Mouse (Mus musculus) right cerebral cortex, postnatal 36 days (tissue): ENCODE data around the gene Nxph4.

Experiments
- DNase-seq, 2 experiments: peaks; one replicate each; pipeline ENCODE4 v3.0.0; 2022; ENCODE audit warnings: low spot score in 2 of 2, mixed read lengths in 1 of 2

The Nxph4 gene

DNA sequence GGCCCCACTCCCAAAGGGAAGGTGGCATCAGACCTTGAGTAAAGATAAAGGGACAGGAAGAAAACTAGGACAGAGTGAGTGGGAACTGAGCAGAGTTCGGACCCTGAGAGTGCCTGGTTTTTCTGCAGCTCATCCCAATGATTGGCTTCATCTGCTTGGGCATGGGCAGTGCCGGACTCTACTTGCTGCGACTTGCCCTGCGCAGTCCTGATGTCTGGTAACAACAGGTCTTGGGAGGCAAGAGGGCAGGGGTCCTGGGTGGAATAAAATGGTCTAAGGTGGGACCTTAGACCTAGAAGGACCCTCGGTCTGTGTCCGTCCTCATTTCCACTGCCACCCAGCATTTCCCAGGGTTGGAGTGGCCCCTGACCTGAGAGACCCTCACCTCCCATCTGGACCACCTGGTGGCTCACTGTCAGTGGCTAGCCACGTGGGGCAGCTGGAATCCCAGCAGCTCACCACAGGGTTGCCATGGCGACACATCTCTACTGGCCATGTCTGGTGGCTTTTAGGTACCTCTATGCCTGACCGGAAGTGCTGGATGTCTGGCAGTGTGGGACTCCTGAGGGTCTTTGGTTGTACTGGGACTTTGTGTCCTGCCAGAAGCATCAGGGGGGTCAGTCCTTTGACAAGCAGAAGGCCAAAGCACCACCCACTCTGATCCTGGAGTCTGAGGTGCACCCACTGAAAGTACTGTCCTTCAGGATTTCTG, 18.9 kb downstream of the Nxph4 start:
- no peak for DNase-seq

- DNase-seq, result no peak
Observed at GRCm38 (mm10) chr10:127514764-127515163, 19.6 kb downstream of the Nxph4 start, which contains the start of gene Ndufa4l2. Ndufa4l2 (plus strand) TSS chr10:127514967.

DNA sequence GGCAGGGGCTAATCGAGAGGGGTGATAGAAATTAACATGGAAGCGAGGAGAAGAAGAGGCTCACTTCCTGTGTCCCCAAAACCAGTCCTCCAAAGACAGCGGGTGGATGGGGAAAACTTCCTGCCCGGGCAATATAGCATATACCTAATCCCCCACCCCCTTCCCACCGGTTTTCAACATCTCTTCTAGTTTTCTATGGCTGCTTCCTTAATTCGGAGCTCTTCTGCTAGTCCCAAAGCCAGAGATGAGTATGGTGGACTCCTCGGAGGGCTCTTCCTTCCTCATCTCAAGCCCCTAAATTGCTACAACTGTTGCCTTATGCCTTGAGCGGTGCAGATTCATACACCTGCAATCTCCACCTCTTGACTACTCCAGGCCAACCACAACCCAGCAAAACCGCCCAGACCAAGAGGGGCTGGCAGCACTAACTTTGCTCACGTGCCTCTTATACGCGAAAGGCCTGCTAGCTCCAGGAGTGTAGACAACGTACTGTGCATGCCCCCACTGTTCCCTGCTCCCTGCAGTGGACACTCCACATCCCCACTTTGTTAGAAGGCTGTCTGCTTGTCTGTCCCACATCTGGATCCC, 20.2 kb downstream of the Nxph4 start:
- no peak for DNase-seq

DNA sequence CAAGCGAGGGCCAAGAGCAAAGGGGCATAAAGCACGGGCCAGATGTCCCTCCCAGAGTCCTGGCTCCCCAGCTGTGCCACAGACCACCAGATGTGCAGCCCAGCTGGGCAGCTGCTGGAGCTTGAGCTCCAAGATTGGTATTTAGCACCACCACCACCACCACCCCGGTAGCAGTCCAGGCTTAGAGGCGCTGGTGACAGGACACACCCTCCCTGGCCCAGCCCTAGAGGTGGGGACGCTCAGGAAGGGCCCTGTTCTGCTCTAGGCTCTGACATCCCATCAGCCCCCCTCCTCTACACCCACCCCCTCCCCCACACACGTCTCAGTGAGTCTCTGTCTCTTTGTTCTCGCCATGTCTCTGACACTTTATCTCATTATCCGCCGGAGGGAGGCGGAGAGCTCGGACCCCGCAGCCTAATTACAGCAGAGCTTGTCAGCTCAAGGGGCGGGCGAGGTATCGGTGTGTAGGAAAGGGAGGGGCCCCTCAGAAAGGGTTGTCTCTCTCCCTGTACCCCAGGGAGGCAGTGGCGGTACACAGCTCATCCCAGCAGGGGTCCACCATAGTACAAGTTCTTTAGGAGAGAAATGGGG, 20.8 kb downstream of the Nxph4 start:
- DNase-seq, result no peak

DNA sequence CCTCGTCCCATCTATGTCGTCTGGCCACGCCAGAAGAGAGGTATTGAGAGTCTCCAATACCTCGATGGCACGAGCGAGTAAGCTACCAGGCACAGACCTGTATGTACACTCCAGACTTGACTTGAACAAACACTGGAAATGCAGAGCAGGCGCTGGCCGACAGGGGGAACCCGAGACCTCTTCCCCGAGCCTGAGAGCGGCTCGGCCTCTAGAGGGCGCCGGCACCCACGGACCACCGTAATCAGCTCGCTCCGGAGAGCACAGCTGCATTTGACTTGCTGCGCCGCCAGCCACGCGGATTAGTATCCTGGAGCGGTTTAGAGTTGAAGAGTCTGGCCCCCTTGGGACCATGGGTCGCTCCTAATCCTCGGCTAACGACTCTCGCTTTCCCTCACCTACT, 21.5 kb downstream of the Nxph4 start:
- peak; percentile 91 to 92 for DNase-seq

- DNase-seq, result no peak
Observed at GRCm38 (mm10) chr10:127512307-127512666, 22.1 kb downstream of the Nxph4 start.

DNA sequence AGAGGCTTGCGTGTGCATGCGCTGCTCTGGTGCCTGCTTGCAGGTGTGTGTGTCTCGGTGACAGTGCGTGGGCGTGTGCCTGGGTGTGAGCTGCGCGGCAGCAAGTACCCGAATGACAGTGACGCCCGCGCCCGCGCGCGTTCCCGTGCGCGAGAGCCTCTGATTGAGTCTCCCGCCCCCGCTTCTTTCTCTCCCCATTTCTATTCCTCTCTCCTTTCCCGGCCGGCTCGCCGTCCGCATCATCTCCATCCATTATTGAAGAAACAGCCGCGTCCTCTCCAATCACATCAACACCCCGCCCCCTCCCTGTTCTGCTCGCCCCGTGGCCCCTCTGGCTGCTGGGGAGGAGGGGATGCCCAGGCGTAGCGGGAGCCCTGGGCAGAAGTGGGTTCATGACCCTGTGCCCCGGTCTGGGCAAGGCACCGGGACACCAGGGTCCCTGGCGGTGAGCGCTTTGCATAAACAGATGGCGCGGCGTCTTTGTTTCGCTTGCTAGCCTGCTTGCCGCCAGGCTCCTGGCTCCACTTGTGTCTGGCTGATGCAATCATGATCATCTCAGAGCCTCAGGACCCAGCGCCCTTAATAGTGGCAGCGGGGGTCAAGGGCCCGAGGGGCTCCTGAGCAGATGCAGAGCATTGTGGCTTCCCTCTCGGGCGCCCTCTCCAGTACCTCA, 22.6 kb downstream of the Nxph4 start:
- DNase-seq, result peak; percentile 93 to 96

DNA sequence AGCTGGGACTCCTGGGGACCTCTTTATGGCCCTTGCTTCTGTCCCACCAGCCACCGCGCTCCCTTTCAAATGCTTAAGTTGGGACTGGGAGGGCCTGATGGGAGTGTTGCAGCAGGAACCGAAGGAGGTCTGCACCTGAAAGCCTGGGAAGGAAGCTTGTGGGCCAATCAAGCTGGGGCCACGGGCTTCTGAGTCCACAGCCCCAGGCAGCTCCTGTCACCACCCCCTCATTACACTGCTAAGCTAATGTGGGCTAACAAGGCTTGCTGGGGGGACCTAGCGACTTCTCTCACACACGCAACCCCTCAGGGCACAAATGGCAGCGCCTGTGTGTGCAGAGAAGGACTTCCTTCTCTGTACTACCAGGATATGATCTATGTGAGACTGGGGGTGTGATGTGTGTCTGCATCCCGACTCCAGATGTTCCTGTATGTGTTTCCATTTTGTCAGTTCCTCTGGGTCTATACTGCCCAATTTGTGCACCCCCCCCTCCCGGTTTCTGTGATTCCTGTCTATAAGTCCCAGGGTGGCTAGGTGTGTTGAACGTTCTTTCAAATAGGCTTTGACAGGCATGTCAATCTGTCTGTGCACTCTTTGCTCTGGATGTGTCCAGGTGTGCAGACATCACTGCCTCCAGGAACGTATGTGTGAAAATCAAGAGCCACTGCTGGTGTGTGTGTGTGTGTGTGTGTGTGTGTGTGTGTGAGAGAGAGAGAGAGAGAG, 23.3 kb downstream of the Nxph4 start:
- DNase-seq, result no peak

DNA sequence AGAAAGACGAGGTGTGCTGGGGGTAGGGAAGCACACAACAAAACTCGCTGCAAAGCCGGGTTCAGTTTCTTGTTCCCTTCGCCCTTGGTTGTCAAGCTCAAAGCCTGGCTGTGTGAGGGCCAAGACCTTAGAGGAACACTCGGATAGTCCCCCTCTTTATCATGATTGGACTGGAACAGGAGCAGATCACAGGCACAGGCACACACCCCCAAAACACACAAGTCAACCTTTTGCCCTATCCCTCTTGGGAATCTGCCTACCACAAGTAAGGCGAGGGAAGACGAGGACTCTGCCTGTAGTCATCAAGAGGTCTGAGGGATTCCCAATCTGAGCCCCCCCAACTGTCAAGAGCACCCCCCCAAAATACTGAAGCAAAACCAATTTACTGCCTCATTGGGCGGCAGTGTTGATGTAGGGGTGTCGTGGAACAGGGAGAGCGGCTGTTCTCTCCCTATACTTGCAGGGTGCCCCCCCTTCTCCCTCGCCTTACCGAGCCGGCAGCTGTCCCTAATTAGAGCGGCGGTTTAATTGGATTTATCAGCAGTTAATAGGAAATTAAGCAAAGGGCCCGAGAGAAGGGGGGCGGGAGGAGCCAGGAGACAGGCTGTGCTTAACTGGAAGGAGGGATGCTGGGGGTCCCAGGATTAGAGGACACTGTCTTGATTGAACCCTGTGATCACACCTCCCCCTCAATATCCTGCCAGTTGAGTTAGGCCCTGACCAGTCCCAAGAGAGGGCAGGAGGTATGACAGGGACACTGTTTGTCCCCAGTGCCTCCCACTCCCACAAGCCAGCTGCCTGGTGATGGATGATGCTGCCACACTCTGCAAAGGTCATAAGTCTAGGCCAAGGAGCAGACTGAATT, 24.3 kb downstream of the Nxph4 start:
- no peak for DNase-seq

DNA sequence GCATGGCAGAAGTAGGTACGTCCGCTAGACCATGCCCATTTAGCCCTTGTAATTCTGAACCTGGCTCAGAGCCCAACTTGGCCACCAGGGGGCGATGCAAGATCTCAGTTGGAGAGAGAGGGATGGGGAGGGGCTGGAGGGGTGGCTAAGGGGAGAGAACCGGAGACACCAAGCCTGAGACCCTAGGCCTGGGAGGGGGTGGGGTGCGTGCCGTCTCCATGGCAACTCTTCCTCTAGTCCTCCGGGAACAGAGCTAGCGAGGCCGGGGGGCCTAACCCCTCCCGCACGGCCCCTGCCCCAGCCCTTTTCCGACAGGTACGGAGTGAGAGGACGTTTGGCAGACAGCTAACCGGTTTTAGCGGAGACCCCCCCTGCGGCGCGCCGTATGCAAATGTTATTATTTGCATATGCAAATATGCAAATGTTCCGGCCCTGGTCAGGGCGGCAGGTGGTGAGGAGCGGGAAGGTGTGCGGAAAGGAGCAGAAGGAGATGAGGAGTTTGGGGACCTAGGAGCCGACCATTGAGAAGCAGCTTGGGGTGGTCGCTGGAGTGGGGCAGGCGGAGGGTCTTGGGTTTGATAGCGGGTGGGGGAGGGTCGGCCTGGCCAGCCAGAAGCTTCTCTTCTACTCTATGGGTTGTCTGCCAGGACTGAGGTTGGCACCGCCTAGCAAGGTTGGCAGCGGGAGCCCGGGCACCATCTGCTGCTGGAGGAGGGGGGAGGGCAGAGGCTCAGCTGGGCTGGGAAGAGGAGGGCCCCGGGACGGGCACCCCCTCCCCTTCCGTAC, 25.1 kb downstream of the Nxph4 start:
- peak; percentile 69 to 76 for DNase-seq

DNA sequence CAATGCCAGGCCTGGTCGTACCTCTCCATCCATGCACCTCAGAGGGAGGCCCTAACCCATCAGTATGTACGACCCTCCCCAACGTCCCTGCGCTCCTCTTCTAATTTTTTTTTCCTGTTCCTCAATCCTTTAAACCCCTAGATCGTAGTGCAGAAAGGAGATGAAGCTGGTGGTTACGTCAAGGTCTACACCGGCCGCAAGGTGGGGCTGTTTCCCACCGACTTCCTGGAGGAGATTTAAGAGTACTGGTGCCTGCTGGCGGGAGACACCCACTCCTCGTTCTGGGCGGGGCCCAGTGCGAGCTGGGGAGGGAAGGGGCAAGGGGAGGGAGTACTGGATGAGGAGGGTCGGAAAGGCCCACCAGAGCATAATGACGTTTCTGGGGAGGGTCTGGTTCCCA, 26.1 kb downstream of the Nxph4 start:
- peak in 1 of 2 experiments; percentile 60 for DNase-seq

DNA sequence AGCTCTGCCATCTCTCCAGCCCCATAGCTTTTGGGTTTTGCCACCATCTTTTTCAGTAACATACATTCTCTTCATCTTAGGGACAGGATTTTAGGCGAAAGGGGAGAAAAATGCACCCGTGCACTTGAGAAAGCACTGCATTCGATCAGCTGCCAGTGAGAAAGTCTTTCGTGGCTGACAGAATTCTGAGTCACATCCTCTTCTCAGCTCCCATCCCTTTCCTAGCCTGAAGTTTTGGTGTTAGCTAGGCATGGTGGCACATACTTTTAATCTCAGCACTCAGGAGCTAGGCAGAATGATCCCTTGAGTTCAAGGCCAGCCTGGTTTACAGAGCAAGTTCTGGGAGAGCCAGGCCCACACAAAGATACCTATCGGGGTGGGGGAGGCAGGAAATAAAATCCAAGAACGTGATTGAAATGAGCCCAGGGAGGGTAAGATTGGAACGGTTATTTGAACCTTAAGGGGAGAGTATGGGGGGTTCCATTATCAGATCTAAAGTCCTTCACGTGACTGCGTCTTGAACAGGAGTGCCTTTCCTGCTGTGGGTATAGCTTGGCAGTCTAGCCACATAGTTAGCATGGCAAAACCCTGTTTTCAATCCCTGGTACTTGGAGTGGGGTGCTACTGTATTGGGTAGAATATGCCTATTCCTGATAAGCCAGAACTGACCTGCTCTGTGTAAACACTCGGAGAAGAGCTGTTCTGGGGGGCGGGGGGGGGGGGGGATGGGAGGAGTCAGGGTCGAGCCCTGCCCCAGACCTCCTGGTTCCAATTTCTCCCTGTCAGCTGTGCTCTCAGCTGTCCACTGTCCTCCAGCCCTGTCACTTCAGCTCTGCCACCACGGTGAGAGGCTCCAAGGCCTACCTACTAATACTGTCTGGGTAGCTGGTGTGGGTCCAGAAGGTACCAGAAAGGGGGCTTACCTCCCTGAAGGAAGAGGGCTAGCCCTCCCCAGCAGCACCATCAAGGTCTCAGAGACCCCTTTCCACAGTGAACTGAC, 33.2 kb downstream of the Nxph4 start, which contains the start of gene Stac3:
Stac3 (plus strand) TSS at position 793 of the 1,000 bp plus-strand sequence.
- no peak for DNase-seq

DNA sequence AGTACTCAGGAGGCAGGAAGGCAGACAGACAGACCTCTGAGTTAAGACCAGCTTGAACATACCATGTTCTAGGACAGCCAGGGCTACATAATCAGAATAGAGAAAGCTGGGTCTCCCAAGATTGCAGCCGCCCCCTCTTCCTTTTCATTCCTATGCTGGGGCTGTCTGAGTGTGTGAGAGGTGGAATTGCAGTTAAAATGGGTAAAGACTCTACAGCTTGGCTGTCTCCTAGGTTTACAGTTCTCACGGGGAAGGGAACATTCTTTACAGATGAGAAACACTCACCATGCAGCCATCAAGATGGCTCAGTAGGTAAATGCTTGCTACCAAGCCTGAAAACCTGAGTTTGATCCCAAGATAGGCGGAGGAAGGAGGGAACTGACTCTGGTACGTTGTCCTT, 34.3 kb downstream of the Nxph4 start:
- DNase-seq, result no peak

DNA sequence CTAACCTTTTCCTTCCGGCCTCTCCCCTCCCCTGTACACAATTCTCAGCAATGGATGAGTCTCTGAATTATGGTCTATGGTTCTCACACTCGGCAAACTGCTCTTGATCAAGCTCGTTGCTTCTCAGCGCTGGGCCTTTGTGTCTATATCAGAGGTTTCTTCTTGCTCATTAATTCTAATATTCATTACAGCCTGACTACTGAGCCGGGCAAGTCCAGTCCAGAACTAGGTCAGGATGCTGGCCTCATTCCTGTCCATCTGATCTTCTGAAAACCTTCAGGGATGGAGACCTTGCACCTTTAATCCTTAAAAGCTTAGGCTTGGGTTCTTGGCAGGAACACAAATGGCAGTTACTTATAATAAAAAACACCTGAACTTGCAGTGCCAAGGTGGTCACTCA, 34.8 kb downstream of the Nxph4 start:
- no peak for DNase-seq

DNA sequence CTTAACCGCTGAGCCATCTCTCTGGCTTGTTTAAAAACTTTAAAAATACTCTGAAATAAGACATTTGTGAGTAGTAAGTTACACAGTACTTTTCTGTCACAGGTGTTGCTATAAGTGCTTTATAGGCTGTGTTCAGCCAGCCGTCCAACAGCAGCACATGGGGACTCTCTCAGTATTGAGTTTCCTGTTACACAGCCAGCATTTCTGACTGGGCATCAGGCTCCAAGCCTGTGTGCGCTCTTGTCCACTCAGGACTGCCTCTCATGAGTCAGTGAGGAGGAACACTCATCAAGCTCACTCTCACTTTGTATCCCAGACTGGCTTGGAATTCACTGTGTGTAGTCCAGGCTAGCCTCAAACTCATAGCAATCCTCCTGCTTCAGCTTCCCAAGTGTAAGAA, 38.2 kb downstream of the Nxph4 start:
- no peak for DNase-seq

GRCm38 (mm10) chr10:127492118-127492517, 42.2 kb downstream of the Nxph4 start:
- DNase-seq, result no peak

GRCm38 (mm10) chr10:127491128-127491512, 43.2 kb downstream of the Nxph4 start:
- no peak for DNase-seq

DNA sequence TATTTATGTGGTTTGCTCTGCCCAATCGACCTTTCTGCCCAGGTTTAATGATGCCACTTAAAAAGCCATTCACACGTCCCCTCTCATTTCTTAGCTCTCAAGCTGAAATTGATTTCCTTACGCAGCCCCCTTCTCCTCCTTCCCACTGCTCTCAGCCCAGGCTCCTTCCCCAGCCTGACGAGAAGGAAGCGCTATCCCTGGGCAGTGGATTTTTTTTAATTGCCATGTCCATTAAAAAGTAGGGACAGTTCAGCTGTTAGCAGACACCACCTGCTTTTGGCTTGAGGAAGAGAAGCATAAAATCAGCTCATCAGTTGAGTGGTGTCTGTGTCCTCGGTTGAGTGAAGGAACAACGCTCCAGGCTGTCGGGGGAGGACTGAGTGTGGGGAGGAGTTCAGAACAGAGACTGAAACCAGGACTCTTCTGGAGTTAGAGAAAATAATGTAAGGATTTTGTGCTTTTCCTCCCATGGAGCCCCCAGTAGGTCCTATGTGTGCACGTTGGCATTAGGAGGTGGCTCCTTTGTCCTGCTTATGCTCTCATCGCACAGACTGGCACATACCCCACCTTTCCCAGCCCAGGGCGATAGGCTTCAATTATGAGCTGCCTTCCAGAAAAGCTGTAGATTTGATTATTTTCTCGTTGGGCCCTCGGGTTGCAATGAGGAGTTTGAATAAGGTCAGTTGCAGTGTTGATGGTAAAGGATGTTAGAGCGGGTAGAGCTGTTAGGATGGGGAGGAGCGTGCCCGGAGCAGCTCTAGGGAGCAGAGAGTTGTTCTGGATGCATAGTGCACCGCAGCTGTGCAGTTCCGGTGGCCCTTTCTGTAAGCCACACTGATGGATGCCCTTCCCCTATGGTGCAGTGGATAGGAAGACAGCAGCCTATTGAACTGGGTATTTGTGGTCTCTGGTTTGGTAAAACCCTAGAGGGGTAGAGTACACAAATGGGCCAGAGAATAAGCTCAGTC, 43.9 kb downstream of the Nxph4 start:
- DNase-seq, result no peak
